Mouse (Mus musculus) liver, embryonic 14.5 days (tissue): ENCODE measurements around the gene Lrrc1. TPM values are rescaled to one million over a fixed set of nuclear protein-coding genes. Genes with fewer than 3 reads are reported as not detected.

ENCODE experiments used
- ATAC-seq: fragments of 200-750 bp; cut with Nextera tagmentation; 2 replicates; pipeline ENCODE4 v1.8.0; 2017; ENCODE audit warnings: moderate number of reproducible peaks, mild to moderate bottlenecking, moderate library complexity; ENCODE audit not compliant: insufficient read depth
- DNase-seq, 3 experiments: peaks; one replicate each; pipeline ENCODE4 v3.0.0-alpha.2; 2012 to 2013; ENCODE audit warnings: low read depth in 3 of 3, low spot score in 3 of 3
- H3K27ac ChIP-seq: fragments of 300-500 bp; sonication (generic); 2 replicates; pipeline ENCODE4 v1.5.1; 2014; ENCODE audit warnings: moderate library complexity, mild to moderate bottlenecking, control low read depth, inconsistent platforms
- H3K27me3 ChIP-seq: fragments of 300-500 bp; sonication (generic); 2 replicates; pipeline ENCODE4 v1.6.1; 2014; ENCODE audit warnings: mild to moderate bottlenecking, low read length, moderate library complexity; ENCODE audit not compliant: control insufficient read depth, insufficient read depth
- H3K36me3 ChIP-seq: fragments of 300-500 bp; sonication (generic); replicated peaks from 2 replicates; pipeline ENCODE4 v1.6.1; 2014; ENCODE audit warnings: low read depth; ENCODE audit not compliant: control insufficient read depth, insufficient read depth
- H3K4me1 ChIP-seq, 2 experiments: fragments of 200-500 bp in 1 of 2; fragments of 300-500 bp in 1 of 2; sonication (generic) in 1 of 2; replicated peaks; 2 replicates each; pipeline ENCODE4 v1.6.1; 2012 to 2014; ENCODE audit warnings: antibody characterized with exemption in 1 of 2, inconsistent platforms in 1 of 2, low read length in 1 of 2; ENCODE audit not compliant: control insufficient read depth in 2 of 2, insufficient read depth in 2 of 2
- H3K4me2 ChIP-seq: fragments of 300-500 bp; sonication (generic); 2 replicates; pipeline ENCODE4 v1.6.1; 2014; ENCODE audit warnings: low read depth, mild to moderate bottlenecking, control low read depth, moderate library complexity
- H3K4me3 ChIP-seq, 2 experiments: fragments of 200-500 bp in 1 of 2; fragments of 300-500 bp in 1 of 2; sonication (generic) in 1 of 2; 2 replicates each; pipeline ENCODE4 v1.5.1; 2012 to 2014; ENCODE audit warnings: low read depth in 2 of 2, low read length in 2 of 2, mild to moderate bottlenecking in 2 of 2, control low read depth in 1 of 2, inconsistent platforms in 1 of 2, moderate library complexity in 1 of 2; ENCODE audit not compliant: insufficient read depth in 1 of 2
- H3K9ac ChIP-seq: fragments of 300-500 bp; sonication (generic); replicated peaks from 2 replicates; pipeline ENCODE4 v1.6.1; 2014; ENCODE audit warnings: mild to moderate bottlenecking, control low read depth, moderate library complexity
- H3K9me3 ChIP-seq: fragments of 300-500 bp; sonication (generic); 2 replicates; pipeline ENCODE4 v1.6.1; 2016; ENCODE audit warnings: low read length, mixed read lengths; ENCODE audit not compliant: control insufficient read depth
- CTCF ChIP-seq: IDR thresholded peaks from 2 replicates; pipeline ENCODE4 v1.5.1; 2016; ENCODE audit warnings: antibody characterized with exemption, low read depth, control low read depth
- EP300 ChIP-seq: IDR thresholded peaks from 2 replicates; pipeline ENCODE4 v1.6.1; 2016; ENCODE audit warnings: antibody characterized with exemption, low read depth
- WGBS: fragments of 180-500 bp; shearing (Covaris S2); extraction: QIAGEN DNeasy Blood & Tissue Kit; methylation state at CpG from one replicate; pipeline ENCODE4 v1.1.7; 2014; ENCODE audit not compliant: insufficient replicate concordance; 5-methylcytosine and 5-hydroxymethylcytosine counted together
- polyA plus RNA-seq, 2 experiments: library from polyadenylated mRNA; depleted of rRNA in 1 of 2; stranded (reverse) in 1 of 2; unstranded in 1 of 2; fragments of >200 nt; fragmentation: Nextera tagmentation in 1 of 2; extraction: Ambion mirVana in 1 of 2; gene quantifications; 2 replicates each; pipeline versions ENCODE4 v1.2.1 to v1.2.3; 2012 to 2014

Gene Lrrc1
- polyA plus RNA-seq, 2 experiments: 3.1 to 3.2 TPM

- ATAC-seq (no peak), DNase-seq (no peak)
- Histone ChIP-seq H3K9me3 (no peaks in the 10 kb centered on the region), H3K9ac (no peak overlapping the region), H3K27me3 (no peaks in the 10 kb centered on the region), H3K4me1 (no peaks in the 10 kb centered on the region), H3K4me2 (no peak overlapping the region), H3K4me3 (no peak overlapping the region), H3K27ac (no peak overlapping the region), H3K36me3 (no peaks in the 10 kb centered on the region)
- WGBS: 61% methylated on average over 6 of the region's 6 CpGs
- TF ChIP-seq CTCF (no peak), EP300 (no peak)
Measured at GRCm38 (mm10) chr9:77403961-77404360, 140.7 kb downstream of the Lrrc1 start.

- no peak overlapping the region for H3K9ac ChIP-seq
- no peak overlapping the region for H3K27ac ChIP-seq
- DNase-seq (no peak), ATAC-seq (no peak)
- no peak overlapping the region for H3K4me2 ChIP-seq
- 68% methylated on average over 1 of the region's 1 CpGs for WGBS
- H3K27me3 ChIP-seq: no peaks in the 10 kb centered on the region
- TF ChIP-seq EP300 (no peak), CTCF (no peak)
- H3K9me3 ChIP-seq: no peaks in the 10 kb centered on the region
- no peaks in the 10 kb centered on the region for H3K36me3 ChIP-seq
- H3K4me3 ChIP-seq: no peak overlapping the region
- no peaks in the 10 kb centered on the region for H3K4me1 ChIP-seq
Measured at GRCm38 (mm10) chr9:77402971-77403370, 141.7 kb downstream of the Lrrc1 start.

GRCm38 (mm10) chr9:77399801-77400200, 144.9 kb downstream of the Lrrc1 start:
- Histone ChIP-seq H3K9ac (no peak overlapping the region), H3K4me3 (no peak overlapping the region), H3K27me3 (no peaks in the 10 kb centered on the region), H3K9me3 (no peaks in the 10 kb centered on the region), H3K36me3 (no peaks in the 10 kb centered on the region), H3K4me1 (no peaks in the 10 kb centered on the region), H3K27ac (no peak overlapping the region), H3K4me2 (no peak overlapping the region)
- TF ChIP-seq EP300: no peak
- TF ChIP-seq CTCF: no peak
- WGBS: 59% methylated on average over 5 of the region's 5 CpGs
- ATAC-seq (no peak), DNase-seq (no peak)

GRCm38 (mm10) chr9:77398856-77399631, 145.6 kb downstream of the Lrrc1 start:
- ATAC-seq: no peak
- H3K9me3 ChIP-seq: no peaks in the 10 kb centered on the region
- TF ChIP-seq EP300: no peak
- no peak for TF ChIP-seq CTCF
- no peak overlapping the region for H3K4me2 ChIP-seq
- no peaks in the 10 kb centered on the region for H3K27me3 ChIP-seq
- whole genome bisulfite sequencing: 55% methylated on average over 13 of the region's 13 CpGs
- no peak overlapping the region for H3K9ac ChIP-seq
- no peaks in the 10 kb centered on the region for H3K36me3 ChIP-seq
- no peak overlapping the region for H3K27ac ChIP-seq
- no peaks in the 10 kb centered on the region for H3K4me1 ChIP-seq
- DNase-seq: no peak
- H3K4me3 ChIP-seq: no peak overlapping the region

- WGBS: 44% methylated on average over 4 of the region's 4 CpGs
Measured at GRCm38 (mm10) chr9:77397027-77397426, 147.6 kb downstream of the Lrrc1 start.

More at GRCm38 (mm10) chr9:77397027-77397426, 147.6 kb downstream of the Lrrc1 start:
- H3K27me3 ChIP-seq: no peaks in the 10 kb centered on the region
- no peak overlapping the region for H3K27ac ChIP-seq
- DNase-seq: no peak
- no peaks in the 10 kb centered on the region for H3K36me3 ChIP-seq
- no peak overlapping the region for H3K9ac ChIP-seq
- H3K4me3 ChIP-seq: no peak overlapping the region
- H3K9me3 ChIP-seq: no peaks in the 10 kb centered on the region
- no peak for ATAC-seq
- H3K4me1 ChIP-seq: no peaks in the 10 kb centered on the region
- no peak for TF ChIP-seq CTCF
- no peak for TF ChIP-seq EP300
- H3K4me2 ChIP-seq: no peak overlapping the region
